Mouse (Mus musculus) spleen, embryonic (tissue): ENCODE data around the gene 5031439G07Rik.
"Not testable (repeated sequence)": the region's sequence is repeated elsewhere in the genome, so short reads cannot be mapped to it uniquely, and the experiment has no call there.

Experiments used
- CTCF ChIA-PET: fragments of 350-600 bp; sonication (Branson Sonifier 250); formaldehyde crosslinking; loops from one replicate; lab custom pipeline; 2022; lab: Charles Lee

The 5031439G07Rik gene

DNA sequence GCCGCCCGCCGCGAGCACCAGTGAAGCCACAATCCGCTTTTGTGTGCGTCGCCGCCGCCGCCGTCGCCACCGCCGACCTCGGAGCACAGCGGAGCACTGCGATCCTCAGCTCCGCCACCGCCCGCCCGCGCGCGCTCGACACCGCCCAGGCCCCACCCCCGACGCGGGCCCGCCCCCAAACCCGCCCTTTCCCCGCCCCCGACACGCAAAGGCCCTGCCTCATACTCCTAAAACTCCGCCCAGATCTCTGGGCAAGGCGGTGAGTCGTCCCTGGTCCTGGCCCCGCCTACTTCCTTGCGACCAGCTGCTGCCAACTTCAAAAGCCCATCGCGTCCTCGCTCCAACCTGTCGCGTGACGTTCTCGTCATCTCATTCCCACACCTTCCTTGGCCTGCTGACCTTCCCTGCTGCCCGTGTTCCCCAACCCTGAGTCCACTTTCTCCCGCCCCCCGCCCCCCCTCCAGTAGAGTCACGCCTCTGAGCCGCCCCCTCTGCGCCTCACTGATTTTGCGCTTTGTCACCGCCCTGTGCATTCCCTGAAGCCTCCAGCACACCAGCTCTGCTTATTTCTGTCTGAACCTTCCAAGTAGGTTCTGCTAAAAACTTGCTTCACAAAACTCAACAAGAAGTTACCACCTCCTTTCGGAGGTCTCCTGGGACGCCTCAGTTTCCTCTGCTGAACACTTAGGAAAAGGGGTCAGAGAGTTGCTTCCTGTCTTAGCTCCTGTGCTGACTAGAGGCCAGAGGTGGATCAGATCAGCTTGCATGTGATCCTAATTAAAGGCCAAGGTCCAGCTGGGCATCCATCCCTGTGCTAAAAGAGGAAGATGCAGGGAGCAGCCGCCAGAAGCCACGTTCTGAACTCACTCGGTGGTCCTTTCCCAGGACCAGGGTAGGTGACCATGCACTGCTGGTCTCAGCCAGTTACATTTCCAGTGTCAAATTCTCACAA lies at the start of gene 5031439G07Rik:
5031439G07Rik (minus strand) TSS at position 678 of the 952 bp plus-strand sequence.
- CTCF ChIA-PET, result interaction anchor here (0.7 kb wide), 1 partner anchor 49 kb away, joined by 3 read pairs; no protein-coding TSS in a partner anchor

DNA sequence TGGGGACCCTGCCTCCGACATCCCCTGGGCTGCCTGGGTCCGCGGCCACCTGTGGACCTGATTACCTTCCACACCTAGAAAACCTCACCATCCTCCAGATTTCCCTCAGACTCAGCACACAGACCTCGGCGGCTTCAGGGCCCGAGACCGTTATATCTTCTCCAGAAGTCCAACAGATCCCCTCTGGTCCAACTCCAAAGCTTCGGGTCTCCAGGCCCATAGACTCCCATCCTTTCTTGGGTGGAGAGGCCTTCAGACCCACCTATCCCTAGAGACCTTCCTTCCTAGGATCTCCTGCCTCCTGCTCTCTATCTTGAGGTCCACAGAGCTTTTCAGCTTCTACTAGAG lies 49.0 kb upstream of the 5031439G07Rik start:
- CTCF ChIA-PET, result interaction anchor here (0.5 to 0.6 kb wide), 2 partner anchors 49 to 622 kb away, joined by 3 to 4 read pairs; partner anchors contain the start of gene 5031439G07Rik

DNA sequence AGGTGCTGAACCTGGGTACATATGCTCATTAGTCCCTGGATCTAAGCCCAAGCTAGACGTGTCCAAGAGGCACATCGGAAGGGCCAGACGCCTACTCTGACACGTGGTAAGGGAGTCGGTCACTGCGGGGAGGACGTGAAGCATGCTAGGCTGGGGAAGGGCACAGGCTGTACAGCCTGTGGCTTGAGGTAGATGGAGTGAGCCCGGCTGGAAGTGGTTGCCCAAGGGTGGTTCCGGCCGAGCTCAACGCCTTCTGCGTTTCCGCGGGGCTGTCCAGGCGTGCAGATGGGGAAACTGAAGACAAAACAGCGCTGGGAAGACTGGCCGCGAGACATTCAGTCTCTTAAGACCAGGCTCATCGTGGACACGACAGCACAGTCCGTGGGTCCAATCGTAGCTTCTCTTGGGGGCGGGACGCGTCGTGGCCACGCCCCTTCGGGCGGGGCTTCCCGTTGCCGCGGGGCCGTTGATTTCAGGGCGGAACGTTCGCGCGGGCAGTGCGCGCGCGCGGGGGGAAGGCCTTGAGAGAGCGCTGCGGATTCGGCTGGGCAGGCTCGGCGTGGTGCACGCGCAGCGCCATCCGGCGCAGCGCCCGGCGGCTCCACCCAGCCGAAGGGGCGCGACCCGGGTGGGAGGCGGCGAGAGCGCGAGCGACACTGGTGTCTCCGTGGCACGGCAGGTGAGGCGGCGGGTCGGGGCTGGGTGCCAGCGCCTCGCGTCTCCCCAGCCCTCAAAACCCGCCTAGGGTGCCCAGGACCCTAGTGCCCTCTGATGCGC lies 48.4 kb upstream of the 5031439G07Rik start:
- CTCF ChIA-PET, result interaction anchor here (1.1 kb wide), 1 partner anchor 113 kb away, joined by 3 read pairs; the partner anchor contains the start of gene Nup50

DNA sequence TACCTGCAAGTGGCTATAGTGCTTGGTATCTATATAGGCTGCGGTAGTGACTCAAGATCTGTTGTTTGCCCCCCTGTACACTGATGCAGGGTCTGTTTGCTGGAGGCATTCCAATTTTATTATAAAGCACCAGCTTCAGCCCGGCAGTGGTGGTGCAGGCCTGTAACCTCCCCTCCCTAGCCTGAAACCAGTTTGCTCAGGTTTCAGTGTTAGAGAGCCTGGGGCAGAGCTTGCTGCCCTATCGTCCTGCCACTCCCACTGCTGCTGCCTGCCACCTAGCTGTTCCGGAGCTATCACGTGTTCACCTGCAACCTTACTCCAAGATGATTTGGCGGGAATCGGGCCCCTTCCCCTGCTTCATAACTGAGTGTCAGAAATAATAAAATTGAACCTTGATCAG lies 45.6 kb upstream of the 5031439G07Rik start:
- CTCF ChIA-PET, result not testable (repeated sequence)

DNA sequence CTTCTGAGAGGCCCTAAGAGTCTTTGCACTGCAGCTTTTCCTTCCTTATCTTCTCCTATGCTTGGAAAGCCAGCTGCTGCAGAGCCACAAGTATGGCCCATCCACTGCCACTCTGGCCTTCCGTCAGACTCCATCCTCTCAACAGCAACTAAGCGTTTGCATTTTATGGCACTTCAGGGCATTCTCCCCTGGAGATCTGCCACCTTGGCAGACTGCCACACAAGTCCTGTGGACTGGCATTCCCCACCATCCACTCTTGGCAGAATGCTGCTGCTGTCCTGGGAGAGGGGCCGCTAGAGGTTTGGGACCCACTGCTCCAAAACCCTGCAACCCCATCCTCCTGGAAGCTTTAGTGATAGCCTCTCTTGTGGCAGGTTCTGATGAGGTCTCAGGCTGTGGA lies 43.5 kb upstream of the 5031439G07Rik start:
- CTCF ChIA-PET, result no interaction called here

DNA sequence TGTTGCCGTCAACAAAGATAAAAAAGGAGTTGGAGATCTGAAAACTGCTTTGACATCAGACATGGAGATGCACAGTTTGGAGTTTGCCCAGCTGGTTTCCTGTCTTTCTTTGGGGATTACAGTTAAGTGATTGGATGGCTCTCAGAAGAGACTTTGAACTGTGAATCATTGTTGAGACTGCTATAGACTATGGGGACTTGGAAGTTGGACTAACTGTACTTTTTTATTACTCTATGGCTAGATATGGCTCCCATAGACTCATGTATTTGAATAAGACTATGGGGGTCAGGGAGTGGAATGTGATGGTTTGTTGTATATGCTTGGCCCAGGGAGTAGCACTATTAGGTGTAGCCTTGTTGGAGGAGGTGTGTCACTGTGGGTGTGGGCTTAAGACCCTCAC lies 42.3 kb upstream of the 5031439G07Rik start:
- CTCF ChIA-PET, result not testable (repeated sequence)

DNA sequence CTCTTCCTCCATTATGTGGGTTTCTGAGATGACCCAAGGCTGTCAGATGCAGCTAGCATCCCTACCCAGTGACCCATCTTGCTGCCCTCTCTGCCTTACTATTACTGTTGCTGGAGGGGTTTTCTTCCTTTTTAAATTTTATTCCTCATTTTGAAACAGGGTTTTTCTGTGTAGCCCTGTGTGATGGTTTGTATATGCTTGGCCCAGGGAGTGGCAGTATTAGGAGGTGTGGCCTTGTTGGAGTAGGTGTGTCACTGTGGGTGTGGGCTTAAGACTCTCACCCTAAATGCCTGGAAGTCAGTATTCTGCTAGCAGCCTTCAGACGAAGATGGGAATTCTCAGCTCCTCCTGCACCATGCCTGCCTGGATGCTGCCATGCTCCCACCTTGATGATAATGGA lies 40.3 kb upstream of the 5031439G07Rik start, which contains the start of gene Fam118a:
Fam118a (plus strand) TSS at position 301 of the 400 bp plus-strand sequence.
- CTCF ChIA-PET, result not testable (repeated sequence)

DNA sequence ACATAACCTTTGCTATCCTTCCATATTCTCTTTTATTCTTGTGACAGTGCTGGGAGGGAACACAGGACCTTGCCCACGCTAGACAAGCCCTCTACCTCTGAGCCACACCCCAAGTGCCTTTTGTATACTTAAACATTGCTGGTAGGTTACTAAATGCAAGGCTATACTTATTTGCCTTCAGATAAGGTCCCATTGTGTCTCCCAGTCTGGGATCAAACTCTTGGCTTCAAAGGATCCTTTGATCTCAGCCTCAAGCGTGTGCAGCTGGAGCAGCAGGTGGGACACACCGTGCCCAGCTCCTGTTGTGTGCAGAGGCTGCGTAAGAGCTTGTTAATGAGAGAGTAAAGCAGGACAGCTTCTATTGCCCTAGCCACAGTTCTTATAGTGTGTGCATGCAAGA lies 39.4 kb upstream of the 5031439G07Rik start:
- CTCF ChIA-PET, result no interaction called here

DNA sequence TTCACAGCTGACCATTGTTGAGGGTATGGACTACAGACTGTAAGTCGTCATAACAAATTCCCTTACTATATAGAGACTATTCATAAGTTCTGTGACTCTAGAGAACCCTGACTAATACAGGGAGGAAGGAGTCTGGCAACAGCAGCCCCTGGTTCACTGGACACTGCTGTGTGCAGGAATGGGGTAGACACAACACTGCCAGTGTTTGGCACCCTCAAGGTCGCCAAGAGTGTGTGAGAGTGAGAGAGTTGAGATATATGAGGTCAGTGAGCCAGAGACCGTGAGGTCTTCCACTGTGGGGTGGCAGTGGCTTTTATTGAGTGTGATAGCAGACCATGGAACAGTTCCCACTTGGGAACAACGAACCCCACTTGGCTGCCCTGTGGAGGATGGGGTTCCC lies 37.8 kb upstream of the 5031439G07Rik start:
- CTCF ChIA-PET, result no interaction called here

DNA sequence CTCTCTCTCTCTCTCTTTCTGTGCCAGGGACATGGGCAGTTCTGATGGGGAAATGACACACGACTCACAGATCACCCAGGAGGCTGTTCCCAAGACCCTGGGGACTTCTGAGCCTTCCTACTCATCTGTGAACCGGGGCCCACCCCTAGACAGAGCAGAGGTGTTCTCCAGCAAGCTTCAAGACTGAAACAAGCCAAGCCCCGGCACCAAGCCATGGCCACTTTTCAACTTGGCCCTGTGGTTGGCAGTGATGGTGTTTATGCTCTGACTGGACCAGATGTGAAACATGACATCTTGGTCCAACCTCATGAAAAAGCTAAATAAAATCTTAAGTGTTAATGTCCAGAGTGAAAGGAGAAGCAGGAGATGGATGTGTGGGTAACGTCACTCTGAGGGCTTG lies 33.9 kb upstream of the 5031439G07Rik start:
- CTCF ChIA-PET, result no interaction called here

DNA sequence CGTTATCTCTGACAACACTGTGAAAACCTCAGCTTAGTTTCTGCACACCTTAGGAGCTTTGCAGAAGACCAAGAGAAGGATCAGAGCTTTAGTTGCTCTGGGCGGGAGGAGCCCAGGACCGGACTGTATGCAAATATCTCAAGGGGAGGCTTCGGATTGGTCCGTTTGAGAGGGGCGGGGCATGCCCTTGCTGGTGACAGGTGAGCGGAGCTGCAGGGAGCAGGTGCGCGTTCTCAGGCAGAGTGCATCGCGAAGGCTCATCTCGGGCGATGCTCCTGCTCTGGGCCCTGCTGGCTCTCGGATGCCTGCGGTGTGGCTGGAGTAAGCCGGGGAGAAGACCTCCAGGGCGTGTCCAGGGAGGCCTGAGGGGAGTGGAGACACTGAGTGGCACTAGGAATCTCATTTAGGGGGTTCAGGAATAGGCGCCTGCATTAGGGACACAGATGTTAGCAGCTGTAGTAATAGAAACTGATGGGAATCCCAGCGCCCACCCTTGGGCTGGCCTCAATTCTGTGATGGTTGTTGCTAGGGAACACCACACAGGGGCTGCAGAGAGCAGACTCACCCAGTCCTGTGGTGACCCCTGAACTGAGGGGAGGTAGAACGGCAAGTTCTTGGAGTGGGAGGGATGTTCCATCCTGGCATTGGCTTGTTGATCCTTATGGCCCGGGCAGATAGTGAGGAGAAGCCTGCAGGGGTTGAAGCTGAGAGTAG lies 28.8 kb upstream of the 5031439G07Rik start, which contains the start of gene Upk3a:
Upk3a (plus strand) TSS at position 191 of the 714 bp plus-strand sequence.
- CTCF ChIA-PET, result no interaction called here

DNA sequence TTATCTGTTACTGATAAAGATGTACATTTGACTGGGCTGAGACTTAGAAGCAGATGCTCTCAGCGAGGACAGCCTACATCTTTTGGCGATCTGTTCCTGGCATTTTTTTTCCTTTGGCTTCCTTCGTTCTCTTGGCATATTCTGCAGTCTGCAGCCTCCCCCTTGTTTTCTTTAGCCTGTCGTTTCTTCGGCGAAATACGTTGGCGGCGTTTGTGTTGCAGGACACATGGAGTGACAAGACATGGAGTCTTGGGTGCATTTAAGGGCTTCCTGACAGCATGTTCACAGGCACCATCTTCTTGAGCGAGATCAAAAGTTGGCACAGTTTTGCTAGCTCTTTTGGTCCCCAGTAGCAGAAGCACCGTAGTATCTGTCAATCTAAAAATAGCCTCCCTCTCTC lies 27.4 kb upstream of the 5031439G07Rik start:
- CTCF ChIA-PET, result interaction anchor here (0.7 kb wide), 1 partner anchor 159 kb away, joined by 3 read pairs; no protein-coding TSS in a partner anchor

DNA sequence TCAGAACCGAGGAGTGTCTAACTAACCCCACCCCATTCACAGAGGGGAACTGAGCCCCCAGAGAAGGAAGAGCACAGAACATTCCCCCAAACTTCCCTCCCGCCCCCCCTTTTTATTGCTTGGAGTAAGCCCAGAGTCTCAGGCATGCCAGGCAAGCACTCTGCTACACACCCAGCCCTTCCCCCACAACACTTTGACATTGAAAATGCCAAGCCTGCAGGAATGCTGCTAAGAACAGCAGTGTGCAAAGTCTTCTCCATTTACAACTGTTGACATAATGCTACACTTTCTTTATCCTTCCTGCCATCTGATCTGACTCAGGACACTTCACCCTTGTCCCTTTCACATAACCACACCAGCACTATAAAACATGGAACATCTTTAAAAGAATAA lies 24.3 kb upstream of the 5031439G07Rik start:
- CTCF ChIA-PET, result no interaction called here

DNA sequence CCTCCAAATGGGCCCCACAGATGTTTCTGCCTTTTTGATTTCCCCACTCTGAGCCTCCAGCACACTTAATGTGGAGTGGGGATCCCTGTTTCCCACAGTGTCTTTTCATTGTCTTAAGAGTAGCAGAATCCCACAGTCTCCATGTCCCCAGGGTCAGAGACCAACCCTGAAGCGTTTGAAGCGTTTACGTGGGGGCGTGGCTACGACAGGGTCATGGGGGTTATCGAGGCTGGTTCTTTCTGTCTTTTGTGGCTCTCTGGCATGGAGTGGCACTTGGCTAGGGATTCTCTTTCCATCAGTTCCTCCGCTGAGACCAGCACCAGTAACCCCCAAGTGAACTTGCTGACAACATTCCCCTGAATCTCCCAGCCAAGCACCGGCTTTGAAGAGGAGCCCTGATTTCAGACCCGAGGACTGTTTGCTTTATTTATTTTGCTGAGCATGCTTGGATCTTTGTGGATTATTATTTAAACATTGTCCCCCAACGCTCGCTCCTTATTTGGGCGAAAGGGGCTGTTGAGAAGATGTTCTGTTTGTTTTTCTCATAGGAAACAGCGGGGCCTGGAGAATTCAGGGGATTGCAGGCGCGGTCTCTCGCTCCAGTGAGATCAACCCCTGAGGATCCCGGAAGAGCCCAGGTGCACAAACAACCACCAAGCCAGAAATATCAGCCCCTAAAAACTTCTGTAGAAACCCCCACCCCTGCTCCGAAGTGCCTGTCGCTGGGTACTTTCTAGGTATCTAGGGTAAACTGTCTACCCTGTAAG lies 23.7 kb upstream of the 5031439G07Rik start:
- CTCF ChIA-PET, result no interaction called here

DNA sequence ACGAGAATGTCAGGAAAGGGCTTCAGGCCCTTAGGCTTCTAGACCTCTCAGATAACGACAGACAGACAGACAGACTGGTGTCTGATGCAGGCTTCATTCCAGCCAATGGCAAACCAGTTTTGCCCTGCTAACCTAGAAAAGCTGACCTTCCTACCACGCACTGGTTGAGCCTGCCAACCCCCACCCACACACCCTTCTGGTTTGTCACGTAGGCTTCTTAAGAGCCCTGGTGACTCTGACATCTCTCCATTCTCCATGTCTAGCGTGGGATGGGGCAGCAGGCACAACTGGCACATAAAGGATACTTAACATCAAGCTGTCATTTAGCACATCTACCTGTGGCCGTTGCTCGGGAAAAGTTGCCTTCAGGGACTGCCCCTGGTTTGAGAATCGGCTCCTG lies 21.3 kb upstream of the 5031439G07Rik start:
- CTCF ChIA-PET, result no interaction called here

DNA sequence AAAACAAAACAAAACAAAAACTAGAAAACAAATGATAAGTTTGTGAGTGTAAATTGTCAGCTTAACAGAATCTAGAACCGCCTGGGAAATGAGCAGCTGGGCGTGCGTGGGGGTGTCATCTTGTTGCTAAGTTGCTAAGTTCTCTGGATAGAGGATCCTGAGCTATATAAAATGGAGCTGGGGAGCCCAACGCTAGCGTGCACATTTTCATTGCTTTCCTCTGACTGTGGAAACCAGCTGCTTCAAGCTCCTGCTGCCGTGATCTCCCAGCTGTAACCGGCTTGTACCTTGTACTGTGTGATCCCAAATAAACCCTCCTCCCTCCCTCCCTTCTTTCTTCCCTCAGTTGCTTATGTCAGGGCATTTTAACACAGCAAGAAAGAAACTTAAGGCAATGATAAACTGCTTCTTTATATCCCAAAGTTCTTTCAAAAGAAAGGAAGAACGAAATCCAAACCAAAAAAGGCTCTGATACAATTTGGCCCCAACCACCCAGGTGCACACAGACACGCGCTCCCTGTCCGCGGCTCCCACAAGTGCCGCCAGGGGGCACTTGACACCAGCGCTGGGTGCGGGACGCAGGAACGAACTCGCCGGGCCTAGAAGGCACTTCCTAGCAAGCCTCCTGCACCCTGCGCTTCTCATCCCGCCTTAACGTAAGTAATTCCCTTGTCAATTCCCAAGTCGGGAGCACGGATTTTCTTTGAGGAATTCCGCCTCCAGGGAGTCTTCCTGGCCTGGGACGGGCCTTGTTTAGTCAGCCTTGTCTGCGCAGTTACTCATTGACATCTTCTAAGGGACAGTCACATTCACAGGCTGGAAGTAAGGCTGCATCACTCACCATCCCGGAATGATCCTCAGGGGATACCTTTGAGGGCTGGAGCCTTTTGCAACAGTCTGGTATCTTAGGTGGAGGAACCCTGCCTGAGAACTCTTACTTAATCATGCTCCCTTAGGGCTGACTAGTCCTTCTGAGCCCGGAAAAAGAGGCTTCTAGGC lies 12.9 kb upstream of the 5031439G07Rik start:
- CTCF ChIA-PET, result interaction anchor here (0.6 kb wide), 1 partner anchor 1027 kb away, joined by 5 read pairs; no protein-coding TSS in a partner anchor

DNA sequence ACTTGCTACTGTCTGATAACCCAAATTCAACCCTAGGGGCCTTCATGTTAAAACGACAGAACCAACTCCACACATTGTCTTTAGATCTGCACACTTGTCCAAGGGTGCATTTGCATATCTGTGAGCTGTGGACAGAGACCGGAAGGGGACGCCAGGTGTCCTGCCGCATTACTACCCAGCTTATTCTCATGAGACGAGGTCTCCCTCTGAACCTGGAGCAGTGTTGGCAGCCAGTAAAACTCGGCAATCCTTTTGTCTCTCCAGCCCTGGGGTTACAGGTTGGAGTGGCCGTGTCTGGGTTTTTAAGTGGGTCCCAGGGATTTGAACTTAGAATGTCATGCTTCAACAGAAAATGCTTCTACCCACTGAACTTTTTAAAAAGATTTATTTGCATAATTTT lies 11.6 kb upstream of the 5031439G07Rik start:
- CTCF ChIA-PET, result no interaction called here

DNA sequence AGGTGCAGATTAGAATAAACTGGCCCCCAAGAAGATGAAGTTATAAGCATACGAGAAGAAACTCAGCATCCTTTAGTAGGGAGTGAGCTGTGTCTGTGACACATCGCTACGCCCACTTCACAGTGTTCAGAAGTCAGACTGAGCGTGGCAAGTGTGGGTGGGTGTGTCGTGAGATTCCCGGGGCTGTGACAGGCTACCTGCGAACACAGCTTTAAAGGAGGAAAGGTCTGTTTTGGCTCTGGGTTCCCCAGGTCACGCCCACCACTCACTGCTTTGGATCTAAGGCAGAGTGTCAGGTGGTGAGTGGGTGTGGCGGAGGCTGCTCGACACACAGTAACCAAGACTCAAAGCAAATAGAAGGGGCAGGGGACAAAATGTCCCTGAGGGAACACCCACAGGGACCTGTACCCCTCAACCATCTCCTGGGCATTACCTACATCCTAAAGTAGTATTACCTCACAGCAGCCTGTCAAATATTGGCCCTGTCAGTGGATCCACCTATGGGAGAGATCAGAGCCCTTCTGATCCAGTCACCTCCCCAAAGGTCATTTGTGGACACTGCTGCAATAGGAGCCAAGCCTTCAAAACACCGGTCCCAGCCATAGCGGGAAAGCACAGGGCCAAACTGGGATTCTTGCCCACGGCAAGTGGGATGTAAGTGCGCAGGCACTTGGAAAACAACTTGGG lies 9.6 kb upstream of the 5031439G07Rik start:
- CTCF ChIA-PET, result no interaction called here

DNA sequence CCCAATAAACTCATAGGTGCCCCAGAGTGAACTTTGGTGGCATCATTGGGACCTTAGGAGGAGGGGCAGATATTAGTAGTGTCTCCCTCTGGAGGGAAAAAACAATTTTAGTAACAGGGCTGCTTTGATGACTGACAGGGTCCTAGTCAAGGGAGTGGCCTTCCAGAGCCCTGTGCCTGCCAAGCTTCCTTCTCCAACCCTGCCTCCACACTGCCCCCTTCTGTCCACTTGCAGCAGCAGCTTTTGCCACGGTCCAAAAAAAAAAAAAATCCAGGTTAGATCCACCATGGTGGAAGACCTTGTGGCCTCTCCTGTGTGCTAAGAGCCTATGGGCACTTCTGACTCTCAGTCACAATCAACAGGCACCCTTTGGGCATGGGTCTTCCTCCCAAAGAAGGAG lies 7.6 kb upstream of the 5031439G07Rik start:
- CTCF ChIA-PET, result interaction anchor here (1.1 kb wide), 1 partner anchor 192 kb away, joined by 3 read pairs; no protein-coding TSS in a partner anchor
